Comparison of ENCODE assay signal across 21 mouse cellular contexts in genomic region chr2:48474642-48475041, GRCm38 (mm10).
A peak's percentile ranks its signal among the peaks of the same experiment; 100 is the strongest.
DNase-seq lines count a peak whose midpoint lies in the region; ATAC-seq and TF ChIP-seq lines count a peak whose summit lies in the region.
"Had no signal": no experiment of that assay in that cellular context is flagged by ENCODE, and none has a peak within 500 bp of the region (broad histone marks: within the 10 kb centered on the region; RNA-seq: fewer than 3 reads in every experiment).

No protein-coding gene starts in this region.

- no peak overlapping the region for H3K4me2 ChIP-seq in heart, embryonic 11.5 days
- no peak overlapping the region for H3K4me2 ChIP-seq in kidney, embryonic 15.5 days
- H3K4me2 ChIP-seq: forebrain, embryonic 13.5 days; heart, embryonic 15.5 days; hindbrain, embryonic 12.5 days had no signal

- TF ChIP-seq POLR2A in heart, adult 2 months (IDR thresholded peaks at IDR 0.05; ENCODE audit: insufficient read depth, low read depth, low read length) = no peak

- intact Hi-C loops in heart, adult 2 months (cut with DNase I) = loop anchor here (10.0 kb wide), 2 partner anchors 140 to 340 kb away; partner anchors contain the start of gene Acvr2a

- H3K36me3 ChIP-seq in heart, adult 2 months (ENCODE audit: control insufficient read depth, insufficient read depth, low read length) = no peaks in the 10 kb centered on the region
- H3K36me3 ChIP-seq in heart, embryonic 11.5 days (ENCODE audit: control insufficient read depth, insufficient read depth, low read length) = no peaks in the 10 kb centered on the region
- H3K36me3 ChIP-seq in kidney, embryonic 15.5 days = no peaks in the 10 kb centered on the region
- H3K36me3 ChIP-seq: embryonic facial prominence, embryonic 10.5 days; heart, embryonic 15.5 days; hindbrain, embryonic 12.5 days had no signal

- no peaks in the 10 kb centered on the region for H3K9me3 ChIP-seq in heart, embryonic 11.5 days (replicated peaks; ENCODE audit: control insufficient read depth, low read length)
- H3K9me3 ChIP-seq in kidney, embryonic 15.5 days (replicated peaks) = no peaks in the 10 kb centered on the region
- H3K9me3 ChIP-seq: embryonic facial prominence, embryonic 10.5 days; forebrain, embryonic 13.5 days; heart, embryonic 15.5 days; hindbrain, embryonic 12.5 days had no signal

- TF ChIP-seq EP300 in heart, adult 2 months (IDR thresholded peaks at IDR 0.05; ENCODE audit: insufficient read depth, low read depth, low read length) = no peak

- DNase-seq in heart, adult 2 months = no peak
- DNase-seq in kidney, adult 9 months = peak; percentile 45
- peak; percentile 16 for DNase-seq in lung, postnatal 25 days (ENCODE audit: low spot score)
- DNase-seq in lung, adult 18-20 months = no peak
- no peak for DNase-seq in urinary bladder, postnatal 25 days (ENCODE audit: low spot score)
- DNase-seq: adrenal gland, postnatal 14 days; cerebellum, adult 18-20 months; cerebellum, adult 9-11 months; cerebellum, postnatal 36 days; forebrain, postnatal 0 days; gastrocnemius, postnatal 10 days had no signal

- no peaks in the 10 kb centered on the region for H3K79me2 ChIP-seq in heart, adult 2 months (replicated peaks; ENCODE audit: control insufficient read depth, insufficient read depth, low read length)

- no peaks in the 10 kb centered on the region for H3K27me3 ChIP-seq in heart, adult 2 months (ENCODE audit: control insufficient read depth, insufficient read depth, low read length)
- H3K27me3 ChIP-seq in heart, embryonic 11.5 days (ENCODE audit: control insufficient read depth, insufficient read depth, low read length) = no peaks in the 10 kb centered on the region
- no peaks in the 10 kb centered on the region for H3K27me3 ChIP-seq in kidney, embryonic 15.5 days
- H3K27me3 ChIP-seq: CH12.LX; heart, embryonic 15.5 days; hindbrain, embryonic 12.5 days; Patski had no signal

- TF ChIP-seq CTCF in heart, adult 2 months (IDR thresholded peaks at IDR 0.05) = no peak

- WGBS in heart, adult 2 months = 56% methylated on average over 4 of the region's 4 CpGs
- WGBS in heart, embryonic 11.5 days (ENCODE audit: insufficient replicate concordance) = 85% methylated on average over 4 of the region's 4 CpGs
- 80% methylated on average over 4 of the region's 4 CpGs for WGBS in kidney, embryonic 15.5 days

- peak overlapping the region; percentile 67 for H3K27ac ChIP-seq in heart, adult 2 months
- H3K27ac ChIP-seq in heart, embryonic 11.5 days (ENCODE audit: low read depth, low read length) = no peak overlapping the region
- no peak overlapping the region for H3K27ac ChIP-seq in kidney, embryonic 15.5 days
- H3K27ac ChIP-seq: embryonic facial prominence, embryonic 10.5 days; forebrain, embryonic 13.5 days; heart, embryonic 15.5 days; hindbrain, embryonic 12.5 days had no signal

- no peak overlapping the region for H3K4me3 ChIP-seq in heart, adult 2 months
- no peak overlapping the region for H3K4me3 ChIP-seq in heart, embryonic 11.5 days (ENCODE audit: low read depth, low read length)
- no peak overlapping the region for H3K4me3 ChIP-seq in kidney, embryonic 15.5 days (replicated peaks)
- H3K4me3 ChIP-seq: embryonic facial prominence, embryonic 10.5 days; forebrain, embryonic 13.5 days; heart, embryonic 15.5 days; hindbrain, embryonic 12.5 days had no signal

- no peak for ATAC-seq in heart, embryonic 11.5 days (replicated peaks; ENCODE audit: insufficient number of reproducible peaks, low FRiP score, low TSS enrichment)
- ATAC-seq in kidney, embryonic 15.5 days (replicated peaks; ENCODE audit: low FRiP score) = no peak
- ATAC-seq: activated CD4-positive, CD25-positive, alpha-beta regulatory T cell, adult 4 months; forebrain, embryonic 13.5 days; forebrain, postnatal 0 days; hindbrain, embryonic 16.5 days; Patski had no signal

- H3K4me1 ChIP-seq in heart, adult 2 months (ENCODE audit: control insufficient read depth, insufficient read depth, low read length) = peaks cover 2% of the 10 kb centered on the region
- no peaks in the 10 kb centered on the region for H3K4me1 ChIP-seq in heart, embryonic 11.5 days (ENCODE audit: control insufficient read depth, insufficient read depth, low read length)
- H3K4me1 ChIP-seq in kidney, embryonic 15.5 days = no peaks in the 10 kb centered on the region
- H3K4me1 ChIP-seq: heart, embryonic 15.5 days; hindbrain, embryonic 12.5 days had no signal

- no peak overlapping the region for H3K9ac ChIP-seq in heart, adult 2 months (ENCODE audit: low read depth, low read length)
- H3K9ac ChIP-seq in heart, embryonic 11.5 days (ENCODE audit: low read depth, low read length) = no peak overlapping the region
- H3K9ac ChIP-seq in kidney, embryonic 15.5 days = no peak overlapping the region
- H3K9ac ChIP-seq: forebrain, embryonic 13.5 days; forebrain, postnatal 0 days; heart, embryonic 15.5 days; hindbrain, embryonic 12.5 days had no signal

Comparison
In these comparisons a context has a peak if more than half of its experiments do, and no peak if none do; other contexts are left out.
1. DNase-seq: peak in kidney, adult 9 months (single experiment) and lung, postnatal 25 days (single experiment); none in heart, adult 2 months (0 of 2), lung, adult 18-20 months (0 of 2) and urinary bladder, postnatal 25 days (single experiment).